Mouse (Mus musculus) cerebellum, postnatal 4 days (tissue): ENCODE measurements around the gene Hic2.

Source experiments
- DNase-seq, 2 experiments: peaks; one replicate each; pipeline ENCODE4 v3.0.0; 2022; ENCODE audit warnings: low spot score in 2 of 2, mixed read lengths in 1 of 2

Hic2 gene

GRCm38 (mm10) chr16:17233702-17234498, 528 bp downstream of the Hic2 start:
- peak in 1 of 2 experiments; percentile 49 for DNase-seq

GRCm38 (mm10) chr16:17234499-17234895, 1.1 kb downstream of the Hic2 start:
- DNase-seq: peak in 1 of 2 experiments; percentile 38

- no peak for DNase-seq
Observed at GRCm38 (mm10) chr16:17234916-17235665, 1.7 kb downstream of the Hic2 start.

GRCm38 (mm10) chr16:17237634-17238033, 4.3 kb downstream of the Hic2 start:
- DNase-seq: no peak

GRCm38 (mm10) chr16:17239409-17239808, 6.0 kb downstream of the Hic2 start:
- no peak for DNase-seq

- DNase-seq: no peak
Observed at GRCm38 (mm10) chr16:17243731-17244130, 10.4 kb downstream of the Hic2 start.

- no peak for DNase-seq
Observed at GRCm38 (mm10) chr16:17244996-17245395, 11.6 kb downstream of the Hic2 start.

GRCm38 (mm10) chr16:17247727-17248126, 14.4 kb downstream of the Hic2 start:
- no peak for DNase-seq

GRCm38 (mm10) chr16:17249135-17249534, 15.8 kb downstream of the Hic2 start:
- no peak for DNase-seq

- DNase-seq: peak; percentile 63 to 90
Observed at GRCm38 (mm10) chr16:17251539-17251938, 18.2 kb downstream of the Hic2 start.

GRCm38 (mm10) chr16:17252086-17252726, 18.8 kb downstream of the Hic2 start:
- no peak for DNase-seq

- no peak for DNase-seq
Observed at GRCm38 (mm10) chr16:17252841-17253240, 19.5 kb downstream of the Hic2 start.

GRCm38 (mm10) chr16:17254005-17254597, 20.7 kb downstream of the Hic2 start:
- no peak for DNase-seq

- DNase-seq: no peak
Observed at GRCm38 (mm10) chr16:17255270-17255669, 21.9 kb downstream of the Hic2 start.

GRCm38 (mm10) chr16:17257359-17257821, 24.0 kb downstream of the Hic2 start:
- DNase-seq: peak in 1 of 2 experiments; percentile 72

- no peak for DNase-seq
Observed at GRCm38 (mm10) chr16:17258917-17259316, 25.5 kb downstream of the Hic2 start.

GRCm38 (mm10) chr16:17261341-17261740, 28.0 kb downstream of the Hic2 start:
- DNase-seq: no peak

GRCm38 (mm10) chr16:17266113-17266512, 32.7 kb downstream of the Hic2 start:
- DNase-seq: no peak

GRCm38 (mm10) chr16:17267937-17268336, 34.6 kb downstream of the Hic2 start:
- no peak for DNase-seq

GRCm38 (mm10) chr16:17269872-17270271, 36.5 kb downstream of the Hic2 start:
- DNase-seq: no peak

GRCm38 (mm10) chr16:17271124-17271523, 37.8 kb downstream of the Hic2 start:
- peak in 1 of 2 experiments; percentile 42 for DNase-seq

GRCm38 (mm10) chr16:17271856-17272255, 38.5 kb downstream of the Hic2 start:
- DNase-seq: no peak
